Mouse (Mus musculus) heart, adult 10 weeks (tissue): ENCODE measurements around the gene Aatk. TPM values are rescaled to one million over a fixed set of nuclear protein-coding genes. Genes with fewer than 3 reads are reported as not detected.

Source experiments
- polyA plus RNA-seq: library from polyadenylated mRNA; stranded (reverse); fragments of 350-450 nt; fragmentation: Illumina TruSeq; extraction: RNeasy Lipid Tissue Mini Kit (QIAGEN cat#74804); gene quantifications from one replicate; pipeline ENCODE4 v1.2.3, GENCODE M21; 2014; ENCODE audit warnings: low read depth, low replicate concordance

Gene Aatk
- polyA plus RNA-seq = 3.0 TPM

GRCm38 (mm10) chr11:120046553-120047191, at the start of gene Aatk:
TSS of gene Aatk (minus strand) at chr11:120047167.

GRCm38 (mm10) chr11:120086702-120087152, 39.8 kb upstream of the Aatk start, which contains the start of gene Cep131:
TSS of gene Cep131 (minus strand) at chr11:120086827.

Other genes starting within 250 kb of the Aatk start
- gene Chmp6, start 133.7 kb downstream of the Aatk start, polyA plus RNA-seq = 31.7 TPM
- 7.7 TPM for gene Baiap2, start 104.4 kb downstream of the Aatk start, polyA plus RNA-seq
- 5.7 TPM for gene Cep131, start 39.7 kb upstream of the Aatk start, polyA plus RNA-seq
- 12.5 TPM for gene Tepsin, start 51.6 kb upstream of the Aatk start, polyA plus RNA-seq
- 112 TPM for gene Ndufaf8, start 51.8 kb upstream of the Aatk start, polyA plus RNA-seq
- 75.6 TPM for gene Slc38a10, start 104.2 kb upstream of the Aatk start, polyA plus RNA-seq
- gene Bahcc1, start 185.8 kb upstream of the Aatk start, polyA plus RNA-seq = 8.2 TPM